Mouse (Mus musculus): ENCODE measurements around the gene Slc17a3.
A peak's percentile ranks its signal among the peaks of the same experiment; 100 is the strongest.

Slc17a3 gene

DNA sequence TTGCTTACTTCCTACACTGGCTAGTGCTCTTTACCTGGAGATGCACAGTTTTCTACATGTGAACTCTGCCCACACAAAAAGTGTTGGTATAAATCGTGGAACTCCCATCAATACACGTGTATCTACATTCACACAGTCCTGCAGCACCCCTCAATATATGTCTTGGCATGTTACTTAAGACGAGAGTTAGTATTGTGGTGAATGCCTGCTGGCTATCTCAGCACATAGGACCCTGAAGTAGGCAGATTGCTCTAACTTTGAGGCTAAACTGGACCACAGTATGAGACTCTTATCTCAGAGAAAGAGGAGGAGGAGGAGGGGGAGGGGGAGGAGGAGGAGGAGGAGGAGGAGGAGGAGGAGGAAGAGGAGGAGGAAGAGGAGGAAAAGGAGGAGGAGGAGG lies 39.9 kb downstream of the Slc17a3 start:
- no peak for DNase-seq

DNA sequence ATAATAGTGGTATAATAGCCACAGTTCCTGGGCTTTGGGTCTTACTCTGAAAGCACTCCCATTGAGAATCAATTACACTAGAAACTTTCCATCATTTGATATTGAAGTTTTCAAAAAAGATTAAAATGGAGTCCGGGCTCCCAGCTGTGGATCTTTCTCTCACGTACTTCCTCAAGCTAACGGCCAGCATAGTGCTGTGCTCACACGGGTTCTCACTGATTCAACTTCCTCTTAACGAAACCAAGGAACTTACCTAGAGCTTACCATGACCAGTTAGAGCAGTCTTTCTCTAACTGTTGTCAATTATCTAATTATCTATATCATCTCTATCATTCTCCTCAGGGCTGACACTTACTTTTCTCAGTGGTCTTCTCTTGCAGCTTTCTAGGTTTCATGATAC lies 40.4 kb downstream of the Slc17a3 start:
- DNase-seq: no peak

GRCm38 (mm10) chr13:23885540-23885939 lies 46.3 kb downstream of the Slc17a3 start:
- DNase-seq: peak; percentile 42

GRCm38 (mm10) chr13:23887026-23887725 lies 47.9 kb downstream of the Slc17a3 start:
- no peak for DNase-seq

GRCm38 (mm10) chr13:23889011-23889605 lies 49.9 kb downstream of the Slc17a3 start:
- DNase-seq: no peak

DNA sequence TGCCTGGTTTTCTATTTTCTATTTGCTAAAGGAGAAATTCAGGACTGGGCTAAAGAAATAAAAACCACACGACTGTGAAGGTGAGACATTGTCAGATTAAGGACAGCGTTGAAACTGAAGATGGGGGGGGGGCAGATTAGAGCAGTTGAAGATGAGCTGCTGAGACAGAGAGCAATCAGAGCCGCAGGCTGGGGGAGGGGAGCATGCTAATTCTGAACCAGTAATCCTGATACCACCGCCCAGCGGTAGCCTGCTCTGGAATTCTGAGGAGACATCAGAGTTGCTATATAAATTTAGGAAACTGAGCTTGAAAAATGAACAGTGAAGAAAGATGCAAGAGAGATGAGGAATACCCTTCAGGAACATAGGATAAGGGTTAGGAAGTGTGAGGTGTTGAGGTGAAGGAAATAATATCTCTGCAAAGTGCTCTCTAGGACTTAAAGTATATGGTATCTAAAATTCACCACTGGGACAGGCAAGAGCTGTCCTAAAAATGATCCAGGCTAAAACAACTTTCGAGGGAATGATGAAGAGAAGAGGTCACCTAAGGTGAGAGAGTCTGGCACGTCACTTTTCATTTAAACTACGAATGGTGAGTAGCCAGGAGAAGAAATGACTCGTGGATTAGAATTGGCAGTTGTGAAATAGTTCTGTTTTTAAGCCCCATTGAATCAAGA lies 53.5 kb downstream of the Slc17a3 start:
- DNase-seq: peak; percentile 64

GRCm38 (mm10) chr13:23893269-23893593 lies 54.0 kb downstream of the Slc17a3 start:
- peak; percentile 83 for DNase-seq

DNA sequence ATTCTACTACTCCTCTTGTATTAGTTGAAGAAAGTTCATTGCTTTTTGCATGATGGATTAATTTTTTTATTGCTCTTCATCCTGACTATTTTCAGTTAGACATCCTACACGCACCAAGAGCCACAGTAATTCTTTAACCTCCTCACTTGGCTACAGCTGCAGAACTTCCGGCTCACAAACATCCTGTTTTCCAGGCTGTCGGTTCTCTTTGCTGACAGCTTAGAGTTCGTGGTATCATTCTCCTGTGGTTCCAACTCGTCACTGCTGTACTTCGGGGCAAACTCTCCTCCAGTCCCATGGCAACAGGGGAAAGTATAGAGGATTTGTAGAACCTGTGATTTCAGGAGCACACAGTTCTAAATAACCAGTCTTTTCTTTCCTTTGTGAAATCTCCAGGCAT lies 59.0 kb downstream of the Slc17a3 start:
- DNase-seq: no peak

DNA sequence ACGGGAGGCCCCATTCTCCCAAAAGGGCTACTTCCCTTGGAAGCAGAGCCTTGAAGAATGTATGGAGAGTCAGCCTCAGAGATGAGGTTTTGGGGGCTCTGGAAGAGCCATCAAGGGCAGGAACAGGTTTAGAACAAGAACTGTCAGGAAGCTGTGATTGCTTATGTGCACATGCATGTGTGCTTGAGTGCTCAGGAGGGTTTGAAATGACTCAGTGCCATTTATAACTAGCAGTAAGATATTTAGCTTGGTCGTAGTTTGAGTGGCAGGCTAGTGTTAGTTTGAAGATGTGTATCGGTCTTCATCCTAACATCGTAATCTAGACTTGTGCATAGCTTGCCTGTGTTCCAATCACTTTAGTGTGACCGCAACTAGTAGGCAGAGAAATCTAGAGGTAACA lies 67.7 kb downstream of the Slc17a3 start:
- no peak for DNase-seq

DNA sequence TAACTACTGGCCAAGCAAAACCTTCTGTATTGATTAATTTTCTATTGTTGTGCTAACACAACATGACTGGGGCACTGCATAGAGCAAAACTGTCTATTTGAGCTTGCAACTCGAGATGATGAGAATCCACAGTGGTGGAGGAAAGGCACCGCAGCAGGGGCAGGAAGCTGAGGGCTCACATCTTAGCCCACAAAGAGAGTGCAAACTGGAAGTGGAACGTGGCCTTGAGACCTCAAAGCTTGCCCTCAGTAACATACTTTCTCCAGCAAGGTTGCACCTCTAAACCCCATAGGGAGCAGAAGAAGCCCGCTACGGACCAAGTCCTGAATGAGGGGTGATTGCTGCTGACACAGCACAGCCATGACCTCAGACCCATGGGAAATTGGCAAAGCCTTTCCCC lies 70.9 kb downstream of the Slc17a3 start:
- no peak for DNase-seq

Measured in retina, postnatal 1 day (tissue).